Mouse (Mus musculus) heart, adult 2 months (tissue): ENCODE data around the gene Exosc7.

Source experiments
- CTCF ChIP-seq: fragments of 200-600 bp; IDR thresholded peaks from 2 replicates; pipeline ENCODE4 v1.8.1; 2022; ENCODE audit warnings: antibody characterized with exemption, mild to moderate bottlenecking, moderate library complexity
- EP300 ChIP-seq: fragments of 200-500 bp; IDR thresholded peaks from 2 replicates; pipeline ENCODE4 v1.6.1; 2011; ENCODE audit warnings: low read depth, low read length, control low read depth; ENCODE audit not compliant: insufficient read depth
- POLR2A ChIP-seq: fragments of 200-500 bp; IDR thresholded peaks from 2 replicates; pipeline ENCODE4 v1.6.1; 2011; ENCODE audit warnings: mild to moderate bottlenecking, low read depth, low read length, control low read depth; ENCODE audit not compliant: insufficient read depth

DNA sequence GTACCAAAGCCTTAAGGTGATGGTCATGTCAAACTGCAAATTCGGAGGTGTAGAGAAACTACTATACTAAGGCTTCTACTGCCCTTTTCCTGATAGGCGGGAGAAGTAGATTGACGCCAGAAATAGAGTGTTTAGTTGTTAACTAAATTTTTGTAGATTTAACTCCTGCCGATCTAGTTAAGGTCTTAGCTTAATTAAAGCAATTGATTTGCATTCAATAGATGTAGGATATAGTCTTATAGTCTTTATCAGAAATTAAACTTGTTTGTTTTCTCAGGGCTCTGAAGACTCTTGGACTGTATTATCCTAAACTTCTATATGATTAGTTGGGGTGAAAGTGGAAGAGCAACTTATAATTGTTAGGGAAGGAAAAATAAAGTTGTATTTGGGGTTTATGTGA, 5.8 kb upstream of the Exosc7 start:
- TF ChIP-seq POLR2A (no peak), EP300 (no peak), CTCF (no peak)
